Mouse (Mus musculus) macrophage (primary cell): Measurements from ENCODE around the gene Nat9. TPM values are rescaled to one million over a fixed set of nuclear protein-coding genes. Genes with fewer than 3 reads are reported as not detected.

Source experiments
- H3K27ac ChIP-seq: fragments of 350-480 bp; formaldehyde crosslinking; 2 replicates; pipeline ENCODE4 v1.9.0; 2021
- H3K36me3 ChIP-seq: fragments of 350-480 bp; formaldehyde crosslinking; 2 replicates; pipeline ENCODE4 v1.9.0; 2021; ENCODE audit errors: inconsistent target
- H3K4me3 ChIP-seq: fragments of 350-480 bp; formaldehyde crosslinking; 2 replicates; pipeline ENCODE4 v1.9.0; 2021; ENCODE audit errors: inconsistent target
- H3K79me2 ChIP-seq: fragments of 350-480 bp; formaldehyde crosslinking; 2 replicates; pipeline ENCODE4 v1.9.0; 2021; ENCODE audit errors: inconsistent target
- WGBS: methylation state at CpG from one replicate; pipeline ENCODE4 v1.1.7; 2026; ENCODE audit warnings: inconsistent platforms; ENCODE audit not compliant: missing documents; 5-methylcytosine and 5-hydroxymethylcytosine counted together
- polyA plus RNA-seq: library from polyadenylated mRNA; stranded (reverse); fragments of 250-400 nt; gene quantifications from 3 replicates; pipeline ENCODE4 v1.2.4, GENCODE M21; 2018; ENCODE audit warnings: inconsistent platforms

The Nat9 gene
- polyA plus RNA-seq, 1 experiment from 2014 or later, result 79.6 TPM

DNA sequence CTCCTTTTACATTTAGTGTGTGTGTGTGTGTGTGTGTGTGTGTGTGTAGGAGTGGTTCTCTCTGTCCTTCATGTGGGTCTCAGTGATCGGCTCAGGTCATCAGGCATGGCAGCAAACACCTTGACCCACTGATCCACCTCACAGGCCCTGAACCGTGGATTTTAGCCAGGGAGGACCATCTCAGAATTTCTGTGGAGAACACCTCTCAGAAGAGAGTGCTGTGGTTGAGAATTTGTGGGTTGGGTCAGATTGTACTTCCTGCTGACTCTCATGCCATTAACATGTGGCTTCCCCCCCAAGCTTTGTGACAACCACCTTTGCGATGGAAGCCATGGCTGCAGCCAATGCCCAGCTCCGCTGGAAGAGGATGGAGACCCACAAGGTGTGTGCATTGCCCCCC lies 12.9 kb upstream of the Nat9 start:
- WGBS, result 75% methylated on average over 4 of the region's 4 CpGs
- no peak overlapping the region for H3K4me3 ChIP-seq
- no peak overlapping the region for H3K27ac ChIP-seq
- H3K79me2 ChIP-seq, result peaks cover 99% of the 10 kb centered on the region
- peaks cover 91% of the 10 kb centered on the region for H3K36me3 ChIP-seq

DNA sequence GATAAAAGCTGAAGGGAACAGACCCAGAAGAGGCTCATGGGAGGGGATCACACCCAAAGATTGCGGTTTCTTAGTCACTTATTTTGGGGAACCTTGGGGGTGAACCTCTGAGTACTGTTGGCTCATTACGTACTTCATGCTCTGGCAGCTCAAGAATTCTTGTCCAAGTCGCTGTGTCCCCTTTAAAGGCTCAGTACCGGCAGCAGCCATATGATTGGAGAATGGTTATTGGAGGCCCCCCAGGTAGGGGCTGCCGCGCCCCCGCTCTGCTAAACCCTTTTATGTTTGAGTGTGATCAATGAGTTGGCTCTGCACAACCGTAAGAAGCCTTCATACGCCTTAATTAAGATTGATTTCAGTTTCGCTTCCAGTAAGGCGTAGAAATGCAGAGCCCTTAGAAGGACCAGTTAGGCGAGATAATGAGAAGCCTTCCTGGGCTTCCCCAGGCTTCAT lies 11.3 kb upstream of the Nat9 start:
- Histone ChIP-seq H3K36me3 (peaks cover 87% of the 10 kb centered on the region), H3K27ac (peak overlapping the region; percentile 52), H3K4me3 (no peak overlapping the region), H3K79me2 (peaks cover 99% of the 10 kb centered on the region)
- WGBS, result 56% methylated on average over 12 of the region's 12 CpGs

DNA sequence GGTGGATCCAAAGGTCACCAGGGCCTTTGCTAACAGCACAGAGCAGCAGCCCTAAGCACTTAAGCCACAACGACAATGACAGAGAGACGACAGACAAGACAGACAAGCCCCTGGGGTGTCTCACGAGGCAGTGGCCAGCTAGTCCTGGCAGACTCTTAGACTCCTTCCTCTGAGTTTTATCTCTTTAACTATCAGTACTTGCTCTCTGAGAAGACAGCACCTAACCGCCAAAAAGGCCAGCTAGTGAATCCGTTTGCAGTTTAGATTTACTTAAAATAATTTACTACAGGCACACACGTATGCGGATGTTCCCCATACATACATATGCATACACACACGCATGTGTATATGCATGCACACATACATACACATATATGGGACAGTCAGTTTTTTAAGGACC lies 9.9 kb upstream of the Nat9 start:
- H3K27ac ChIP-seq, result no peak overlapping the region
- no peak overlapping the region for H3K4me3 ChIP-seq
- 93% methylated on average over 8 of the region's 8 CpGs for WGBS
- peaks cover 73% of the 10 kb centered on the region for H3K36me3 ChIP-seq
- H3K79me2 ChIP-seq, result peaks cover 99% of the 10 kb centered on the region

DNA sequence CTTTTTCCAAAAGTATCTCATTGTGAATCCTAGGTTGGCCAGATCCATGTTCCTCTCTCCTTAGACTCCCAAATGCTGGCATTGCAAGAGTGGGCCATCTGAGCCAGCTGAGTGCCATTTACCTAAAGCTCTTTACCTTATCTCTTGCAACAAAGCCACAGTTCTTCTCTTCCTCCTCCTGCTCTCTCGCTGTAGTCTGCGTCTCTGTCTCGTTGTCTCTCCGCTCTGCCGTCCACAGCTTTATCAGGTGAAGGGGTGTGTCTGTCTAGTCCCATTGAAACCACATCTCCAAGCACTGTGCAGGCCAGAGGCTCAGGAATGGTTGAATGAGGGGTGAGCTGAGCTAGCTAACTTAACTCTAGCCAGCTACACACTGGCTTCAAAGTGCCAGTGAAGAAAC lies 8.3 kb upstream of the Nat9 start:
- peaks cover 98% of the 10 kb centered on the region for H3K79me2 ChIP-seq
- WGBS, result 95% methylated on average over 5 of the region's 5 CpGs
- H3K27ac ChIP-seq, result no peak overlapping the region
- peaks cover 57% of the 10 kb centered on the region for H3K36me3 ChIP-seq
- no peak overlapping the region for H3K4me3 ChIP-seq

DNA sequence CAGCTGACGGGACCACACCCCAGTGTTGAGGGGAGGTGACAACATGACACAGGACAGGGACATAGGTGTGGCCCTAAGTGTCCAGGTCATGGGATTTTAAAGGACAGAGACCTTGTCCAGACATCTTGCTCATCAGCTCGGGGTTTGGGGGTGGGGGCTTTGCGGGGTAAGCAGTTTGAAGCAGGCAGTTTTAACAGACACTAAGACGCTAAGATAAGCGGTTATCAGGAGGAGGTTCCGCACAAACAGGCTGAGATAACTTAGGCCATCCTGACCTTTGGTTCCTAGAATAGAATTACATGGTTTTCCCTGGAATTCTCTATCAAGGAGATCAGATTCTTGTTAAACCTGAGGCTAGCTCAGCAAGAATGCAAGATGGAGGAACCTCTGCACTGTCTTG lies 7.0 kb upstream of the Nat9 start:
- H3K79me2 ChIP-seq, result peaks cover 97% of the 10 kb centered on the region
- H3K4me3 ChIP-seq, result no peak overlapping the region
- 94% methylated on average over 4 of the region's 6 CpGs for WGBS
- peak overlapping the region; percentile 5; the same call in 1 of the 2 replicates for H3K27ac ChIP-seq
- peaks cover 45% of the 10 kb centered on the region for H3K36me3 ChIP-seq

DNA sequence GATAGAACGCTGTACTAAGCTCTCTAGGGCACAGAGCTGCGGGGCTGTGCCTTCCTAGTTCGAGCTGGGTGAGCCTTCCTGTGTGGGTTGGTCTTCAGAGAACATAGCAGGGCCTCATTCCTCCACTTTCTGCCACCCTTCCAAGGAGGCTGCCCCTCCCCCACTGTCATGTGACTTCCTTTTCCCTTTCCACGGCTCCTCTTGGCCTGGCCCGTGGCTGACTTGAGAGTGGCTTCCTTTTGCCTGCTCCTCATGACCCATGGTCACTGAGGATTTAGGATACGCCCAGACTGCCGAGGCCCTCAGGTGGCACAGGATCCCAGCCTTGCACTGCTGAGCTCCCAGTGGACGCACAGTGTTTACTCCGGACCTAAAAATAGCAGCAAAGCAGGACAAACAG lies 4.5 kb upstream of the Nat9 start:
- peak overlapping the region; percentile 0; the same call in 1 of the 2 replicates for H3K4me3 ChIP-seq
- H3K27ac ChIP-seq, result peak overlapping the region; percentile 99
- WGBS, result 10% methylated on average over 9 of the region's 9 CpGs
- H3K36me3 ChIP-seq, result peaks cover 24% of the 10 kb centered on the region
- peaks cover 82% of the 10 kb centered on the region for H3K79me2 ChIP-seq

DNA sequence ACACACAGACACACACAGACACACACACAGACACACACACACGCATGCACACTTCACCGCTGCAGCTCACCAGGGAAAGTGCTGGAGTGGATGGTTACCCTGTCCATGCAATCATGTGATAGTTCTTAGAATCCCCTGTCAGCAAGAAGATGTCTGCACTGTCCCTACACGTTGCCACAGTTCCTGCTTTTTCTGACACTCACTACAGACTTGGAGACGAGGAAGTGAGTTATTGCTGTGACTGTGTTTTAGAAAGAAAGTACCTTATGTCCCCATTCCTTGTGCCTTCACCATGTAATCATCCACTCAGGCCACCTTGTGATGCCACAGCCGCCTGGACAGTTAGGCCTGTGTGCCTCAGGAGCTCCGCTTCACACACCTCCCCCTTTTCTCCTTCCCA lies 1.6 kb upstream of the Nat9 start:
- peak overlapping the region; percentile 99 for H3K27ac ChIP-seq
- WGBS, result 35% methylated on average over 4 of the region's 6 CpGs
- H3K36me3 ChIP-seq, result peaks cover under 1% of the 10 kb centered on the region; the same call in 1 of the 2 replicates
- H3K4me3 ChIP-seq, result peak overlapping the region; percentile 99; the same call in 1 of the 2 replicates
- peaks cover 67% of the 10 kb centered on the region for H3K79me2 ChIP-seq

DNA sequence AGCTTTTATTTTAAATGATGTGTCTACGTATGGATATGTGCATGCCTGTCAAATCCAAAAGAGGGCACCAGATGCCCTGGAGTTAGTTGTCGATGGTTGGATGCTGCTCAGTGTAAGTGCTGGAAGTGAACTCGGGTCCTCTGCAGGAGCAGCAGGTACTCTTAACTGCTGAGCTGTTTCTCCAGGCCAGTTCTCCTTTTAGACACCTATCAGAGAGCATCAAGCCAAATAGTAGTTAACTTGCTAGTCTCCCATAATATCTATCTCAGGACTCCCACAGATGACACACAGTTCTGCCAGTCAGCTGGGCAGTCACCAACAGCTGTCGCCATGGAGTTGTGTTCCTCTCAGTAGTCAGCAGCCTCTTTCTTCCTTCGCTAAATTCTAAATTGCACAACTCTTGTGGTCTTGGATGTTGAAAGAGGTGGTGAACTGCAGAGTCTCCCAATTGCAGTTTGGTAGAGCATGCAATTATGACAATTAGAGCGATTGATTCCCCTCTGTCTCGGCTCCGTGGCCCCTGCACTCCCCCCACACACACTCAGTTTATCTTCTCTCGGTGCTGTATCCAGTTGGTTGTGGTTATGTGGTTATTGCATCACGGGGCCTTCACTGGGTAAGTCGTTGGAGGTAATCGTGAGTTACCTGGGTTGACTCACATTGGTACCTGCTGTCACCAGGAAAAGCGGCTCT lies 1.0 kb upstream of the Nat9 start:
- no peaks in the 10 kb centered on the region; the same call in 1 of the 2 replicates for H3K36me3 ChIP-seq
- peak overlapping the region; percentile 99 for H3K27ac ChIP-seq
- peaks cover 61% of the 10 kb centered on the region for H3K79me2 ChIP-seq
- H3K4me3 ChIP-seq, result peak overlapping the region; percentile 99
- 7% methylated on average over 13 of the region's 13 CpGs for WGBS

DNA sequence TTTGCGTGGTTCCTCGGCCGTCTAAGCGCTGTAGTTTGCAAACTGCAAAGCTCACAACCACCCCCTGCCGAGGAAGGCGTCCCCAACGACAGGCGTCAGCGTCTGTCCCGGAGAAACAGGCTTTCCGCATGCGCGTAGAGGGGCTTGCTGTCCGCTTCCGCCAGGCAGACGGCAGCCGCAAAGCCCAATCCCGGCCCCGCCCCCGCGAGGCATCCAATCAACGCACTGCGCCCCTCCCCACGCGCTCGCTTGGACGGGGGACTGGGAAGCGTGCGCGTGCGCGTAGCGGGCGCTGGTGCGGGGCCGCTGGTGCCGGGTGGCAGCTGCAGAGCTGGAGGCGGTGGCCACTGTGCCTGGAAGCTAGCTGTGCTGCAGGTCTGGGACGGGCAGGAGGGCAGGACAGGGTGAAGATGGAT lies 427 bp downstream of the Nat9 start, which contains the start of gene Tmem104:
Tmem104 (plus strand) TSS at position 264 of the 416 bp plus-strand sequence.
- WGBS, result under 1% methylated on average over 36 of the region's 39 CpGs
- Histone ChIP-seq H3K27ac (peak within 1 kb of the TSS; percentile 99), H3K36me3 (no peaks in the 10 kb centered on the region; the same call in 1 of the 2 replicates)

DNA sequence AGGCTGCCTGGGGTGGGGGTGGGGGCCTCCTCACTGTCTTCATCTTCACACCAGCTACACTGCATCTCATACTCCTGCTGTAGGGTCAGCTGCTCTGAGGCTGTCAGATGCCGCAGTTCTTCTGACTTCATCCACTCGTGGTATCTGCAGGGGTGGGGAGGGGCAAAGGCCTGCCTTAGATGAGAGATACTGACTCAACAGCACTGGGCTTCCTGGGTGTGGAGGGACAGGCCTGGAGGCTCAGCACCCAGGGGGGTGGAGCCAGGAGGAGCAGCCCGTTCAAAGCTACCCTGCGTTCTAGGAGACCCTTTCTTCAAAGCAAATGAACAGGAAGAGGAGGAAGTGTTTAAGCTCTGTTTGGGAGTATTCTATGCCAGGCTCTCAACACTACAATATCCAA lies 2.7 kb downstream of the Nat9 start:
- WGBS, result 35% methylated on average over 4 of the region's 4 CpGs
- H3K36me3 ChIP-seq, result peaks cover 22% of the 10 kb centered on the region

More for the DNA sequence above, 427 bp downstream of the Nat9 start, which contains the start of gene Tmem104:
- H3K79me2 ChIP-seq, result peaks cover 46% of the 10 kb centered on the region
- H3K4me3 ChIP-seq, result peak within 1 kb of the TSS; percentile 99

DNA sequence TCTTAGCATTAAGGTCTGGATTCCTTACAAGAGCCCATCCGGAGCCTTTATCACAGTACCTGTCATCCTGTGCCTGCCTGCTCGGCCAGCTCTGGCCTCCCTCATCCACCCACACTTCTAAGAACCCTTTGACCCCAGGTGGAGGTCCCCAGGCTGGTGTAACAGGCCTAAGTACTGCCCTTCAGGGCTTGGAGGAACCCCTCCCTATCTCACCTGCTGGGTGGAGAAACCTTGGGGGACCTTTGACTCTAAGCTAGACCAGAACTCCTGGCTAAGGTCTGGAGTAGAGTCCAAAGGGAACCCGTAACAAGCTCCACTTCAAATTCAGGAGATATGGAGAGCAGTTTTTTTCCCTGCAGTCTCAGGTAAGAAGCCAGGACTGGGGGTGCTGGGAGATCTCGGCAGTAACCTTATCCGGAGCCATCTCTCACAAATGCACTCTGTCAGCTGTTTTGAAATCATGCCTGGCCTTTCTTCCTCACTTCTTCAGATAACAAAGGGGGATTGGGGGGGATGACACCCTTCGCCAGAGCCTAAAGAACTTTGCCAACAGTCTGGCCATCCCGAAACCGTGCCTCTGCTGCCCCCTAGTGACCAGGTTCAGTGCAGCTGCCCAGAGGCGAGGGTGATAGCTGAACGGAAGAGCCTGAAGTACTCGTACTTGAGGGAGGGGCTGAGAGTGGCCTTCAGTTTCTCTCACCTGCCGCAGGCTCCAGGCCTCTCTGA lies 5.6 kb downstream of the Nat9 start:
- peaks cover 24% of the 10 kb centered on the region; the same call in 1 of the 2 replicates for H3K79me2 ChIP-seq
- H3K27ac ChIP-seq, result no peak overlapping the region
- H3K4me3 ChIP-seq, result no peak overlapping the region
- 38% methylated on average over 12 of the region's 12 CpGs for WGBS
- H3K36me3 ChIP-seq, result peaks cover 51% of the 10 kb centered on the region

More for the DNA sequence above, 2.7 kb downstream of the Nat9 start:
- peak overlapping the region; percentile 98 for H3K27ac ChIP-seq
- H3K4me3 ChIP-seq, result peak overlapping the region; percentile 69
- H3K79me2 ChIP-seq, result peaks cover 24% of the 10 kb centered on the region

DNA sequence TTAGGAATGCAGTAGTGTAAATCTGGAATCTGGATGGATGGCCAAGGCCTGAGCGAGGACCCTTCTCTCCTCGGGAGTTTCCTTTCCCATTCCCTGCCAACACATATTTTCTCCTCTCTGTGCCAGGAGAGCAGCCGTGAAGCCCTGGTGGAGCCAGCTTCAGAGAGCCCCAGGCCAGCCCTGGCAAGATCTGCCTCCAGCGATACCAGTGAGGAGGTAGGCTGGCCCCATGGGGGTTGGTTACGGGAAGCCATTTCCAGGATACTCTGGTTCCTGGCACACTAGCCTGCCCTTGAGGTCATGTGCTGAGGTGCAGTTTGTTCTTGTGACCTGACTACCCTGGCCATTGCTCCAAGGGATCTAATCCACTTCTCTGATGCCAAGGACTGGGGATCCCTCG lies 7.8 kb downstream of the Nat9 start:
- Histone ChIP-seq H3K79me2 (peaks cover 32% of the 10 kb centered on the region), H3K36me3 (peaks cover 64% of the 10 kb centered on the region), H3K27ac (no peak overlapping the region), H3K4me3 (no peak overlapping the region)
- 83% methylated on average over 3 of the region's 6 CpGs for WGBS

DNA sequence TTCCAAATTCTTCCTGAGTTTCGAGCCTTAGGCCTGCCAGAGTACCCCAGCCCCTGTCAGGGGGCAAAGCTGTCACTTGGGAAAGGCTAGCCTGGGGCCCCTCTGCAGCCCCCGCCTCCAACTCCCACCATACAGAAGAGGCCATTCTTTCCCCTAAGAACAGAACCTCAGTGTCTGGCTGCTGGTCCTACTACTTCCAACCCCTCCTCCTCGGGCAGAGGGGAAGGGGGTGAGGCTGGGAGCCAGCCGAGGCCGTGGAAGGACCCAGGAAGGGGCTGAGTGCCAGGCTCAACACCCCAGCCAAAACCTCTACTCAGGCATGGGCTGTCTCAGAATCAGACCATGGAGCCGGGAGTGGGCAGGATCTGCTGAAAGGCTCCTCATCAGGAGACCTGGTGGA lies 8.5 kb downstream of the Nat9 start:
- Histone ChIP-seq H3K27ac (no peak overlapping the region), H3K4me3 (no peak overlapping the region), H3K79me2 (peaks cover 39% of the 10 kb centered on the region), H3K36me3 (peaks cover 64% of the 10 kb centered on the region)
- WGBS, result 93% methylated on average over 4 of the region's 6 CpGs

DNA sequence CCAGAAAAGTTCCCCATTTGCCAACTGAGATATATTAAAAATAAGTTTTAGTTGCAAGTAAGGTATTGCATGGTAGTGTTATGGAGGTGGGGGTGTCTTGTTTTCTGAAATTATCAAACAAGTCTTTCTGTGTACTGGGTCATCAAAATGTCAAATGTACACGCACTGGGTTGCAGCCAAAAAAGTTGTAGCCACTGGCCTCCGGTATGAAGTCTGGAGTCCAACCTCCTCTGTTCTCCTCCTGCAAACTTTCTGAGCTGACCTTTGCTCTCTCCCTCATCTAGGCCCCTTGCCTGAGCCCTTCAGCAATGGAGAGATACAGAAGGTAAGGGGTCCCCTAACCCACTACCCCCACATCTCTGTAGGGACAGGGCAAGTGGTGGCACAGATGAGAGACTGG lies 8.9 kb downstream of the Nat9 start:
- no peak overlapping the region for H3K27ac ChIP-seq

More for the DNA sequence above, 8.9 kb downstream of the Nat9 start:
- WGBS, result 100% methylated on average over 2 of the region's 2 CpGs
- H3K79me2 ChIP-seq, result peaks cover 43% of the 10 kb centered on the region
- H3K36me3 ChIP-seq, result peaks cover 64% of the 10 kb centered on the region
- H3K4me3 ChIP-seq, result no peak overlapping the region
